Mouse (Mus musculus): Measurements from ENCODE around the gene Dlg4. TPM values are rescaled to one million over a fixed set of nuclear protein-coding genes. Genes with fewer than 3 reads are reported as not detected.

Gene Dlg4
- polyA plus RNA-seq, 1 experiment: 0.10 TPM

DNA sequence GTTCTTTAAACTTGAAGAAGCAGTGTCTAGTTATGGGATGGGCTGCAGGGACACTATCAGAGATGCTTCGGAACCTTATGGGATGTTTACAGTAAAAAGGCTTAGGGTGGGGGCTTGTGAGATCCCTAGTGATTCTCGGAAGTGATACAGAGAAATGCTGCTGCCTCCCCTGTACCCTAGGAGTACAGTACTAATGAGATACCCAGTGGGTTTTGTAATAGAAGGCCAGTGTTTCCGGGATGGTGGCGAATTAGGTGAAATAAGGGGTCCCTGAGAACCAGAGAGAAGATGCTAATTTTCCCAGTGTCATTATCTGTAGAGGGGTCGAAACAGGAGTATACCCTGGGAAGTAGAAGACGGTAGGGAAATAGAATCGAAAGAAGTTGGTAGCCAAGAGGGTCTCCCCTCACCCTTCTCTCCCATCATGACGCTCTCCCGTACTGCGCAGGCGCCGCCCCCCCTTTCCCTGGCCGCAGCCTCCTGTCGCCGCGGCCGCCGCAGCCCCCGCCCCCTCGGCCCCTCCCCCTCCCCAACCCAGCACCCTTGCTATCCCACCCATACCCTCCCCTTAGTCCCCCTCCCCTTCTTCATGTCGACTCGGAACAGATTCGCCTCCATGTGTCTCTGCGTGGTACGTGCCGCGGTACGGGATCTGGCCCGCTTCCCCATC is 6.9 kb downstream of the Dlg4 start:
- peaks cover 72% of the 10 kb centered on the region for H3K27me3 ChIP-seq (ENCODE audit: control insufficient read depth)
- peaks cover 32% of the 10 kb centered on the region for H3K4me1 ChIP-seq (ENCODE audit: control insufficient read depth)

DNA sequence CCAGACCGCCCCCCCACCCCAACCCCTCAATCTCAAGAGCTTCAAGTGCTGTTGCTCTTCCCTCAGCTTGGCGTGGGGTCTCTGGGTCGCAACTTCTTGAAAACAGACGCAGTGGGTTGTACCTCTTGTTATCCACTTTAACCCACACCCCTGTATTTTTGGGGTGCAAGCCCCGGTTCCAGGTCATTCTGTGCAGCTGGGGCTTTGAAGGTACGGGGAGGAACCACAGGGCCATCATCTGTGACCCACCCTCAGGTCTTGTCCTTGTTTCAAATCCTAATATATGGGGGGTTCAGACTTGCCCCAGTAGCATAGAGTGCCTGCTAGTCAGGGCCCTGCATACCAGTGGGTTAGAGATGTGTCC is 7.4 kb downstream of the Dlg4 start:
- Histone ChIP-seq H3K9me3 (ENCODE audit: control insufficient read depth, low read length) (peaks cover 3% of the 10 kb centered on the region; the same call in 1 of the 2 replicates), H3K36me3 (ENCODE audit: control insufficient read depth) (no peaks in the 10 kb centered on the region), H3K27me3 (ENCODE audit: control insufficient read depth) (peaks cover 75% of the 10 kb centered on the region), H3K4me3 (replicated peaks) (no peak overlapping the region), H3K4me1 (ENCODE audit: control insufficient read depth) (peaks cover 32% of the 10 kb centered on the region)
- no peak for TF ChIP-seq GATA1 (IDR thresholded peaks at IDR 0.05; ENCODE audit: low read length)
- TF ChIP-seq TAL1 (IDR thresholded peaks at IDR 0.05; ENCODE audit: low read length): no peak

More for the DNA sequence above, 6.9 kb downstream of the Dlg4 start:
- TF ChIP-seq TAL1 (IDR thresholded peaks at IDR 0.05; ENCODE audit: low read length) (no peak), GATA1 (IDR thresholded peaks at IDR 0.05; ENCODE audit: low read length) (no peak)
- Histone ChIP-seq H3K4me3 (replicated peaks) (no peak overlapping the region), H3K36me3 (ENCODE audit: control insufficient read depth) (no peaks in the 10 kb centered on the region), H3K9me3 (ENCODE audit: control insufficient read depth, low read length) (peaks cover 3% of the 10 kb centered on the region; the same call in 1 of the 2 replicates)

DNA sequence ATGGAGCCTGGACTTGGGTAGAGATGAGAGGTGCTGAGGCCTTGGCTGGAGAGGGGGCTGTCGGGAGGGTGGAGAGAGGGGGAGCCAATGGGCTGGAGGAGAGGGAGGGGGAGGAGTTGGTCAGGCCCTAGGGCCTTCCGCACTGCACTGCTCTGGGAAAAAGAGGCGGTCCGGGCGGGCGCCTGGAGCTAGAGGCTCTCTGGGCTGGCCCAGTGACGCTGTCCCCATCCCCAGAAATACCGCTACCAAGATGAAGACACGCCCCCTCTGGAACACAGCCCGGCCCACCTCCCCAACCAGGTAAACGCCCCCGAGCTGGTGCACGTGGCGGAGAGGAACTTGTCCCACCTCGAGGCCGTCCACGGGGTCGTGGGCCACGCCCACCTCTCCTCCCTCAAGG is 9.9 kb downstream of the Dlg4 start:
- Histone ChIP-seq H3K27me3 (ENCODE audit: control insufficient read depth) (peaks cover 74% of the 10 kb centered on the region), H3K4me3 (replicated peaks) (no peak overlapping the region), H3K9me3 (ENCODE audit: control insufficient read depth, low read length) (no peaks in the 10 kb centered on the region), H3K4me1 (ENCODE audit: control insufficient read depth) (peaks cover 16% of the 10 kb centered on the region), H3K36me3 (ENCODE audit: control insufficient read depth) (no peaks in the 10 kb centered on the region; the same call in 1 of the 2 replicates)
- TF ChIP-seq TAL1 (IDR thresholded peaks at IDR 0.05; ENCODE audit: low read length): no peak

- Histone ChIP-seq H3K9me3 (ENCODE audit: control insufficient read depth, low read length) (no peaks in the 10 kb centered on the region), H3K27me3 (ENCODE audit: control insufficient read depth) (peaks cover 67% of the 10 kb centered on the region), H3K4me3 (replicated peaks) (no peak overlapping the region), H3K4me1 (ENCODE audit: control insufficient read depth) (peaks cover 15% of the 10 kb centered on the region), H3K36me3 (ENCODE audit: control insufficient read depth) (no peaks in the 10 kb centered on the region; the same call in 1 of the 2 replicates)
- TF ChIP-seq TAL1 (IDR thresholded peaks at IDR 0.05; ENCODE audit: low read length): no peak
- no peak for TF ChIP-seq GATA1 (IDR thresholded peaks at IDR 0.05; ENCODE audit: low read length)
Measured at GRCm38 (mm10) chr11:70027397-70027796, 10.7 kb downstream of the Dlg4 start.

- peaks cover 55% of the 10 kb centered on the region for H3K27me3 ChIP-seq (ENCODE audit: control insufficient read depth)
- no peaks in the 10 kb centered on the region for H3K9me3 ChIP-seq (ENCODE audit: control insufficient read depth, low read length)
- H3K4me1 ChIP-seq (ENCODE audit: control insufficient read depth): peaks cover 15% of the 10 kb centered on the region
- H3K36me3 ChIP-seq (ENCODE audit: control insufficient read depth): no peaks in the 10 kb centered on the region; the same call in 1 of the 2 replicates
- H3K4me3 ChIP-seq (replicated peaks): no peak overlapping the region
- TF ChIP-seq GATA1 (IDR thresholded peaks at IDR 0.05; ENCODE audit: low read length) (no peak), TAL1 (IDR thresholded peaks at IDR 0.05; ENCODE audit: low read length) (no peak)
Measured at GRCm38 (mm10) chr11:70028401-70029129, 11.8 kb downstream of the Dlg4 start.

DNA sequence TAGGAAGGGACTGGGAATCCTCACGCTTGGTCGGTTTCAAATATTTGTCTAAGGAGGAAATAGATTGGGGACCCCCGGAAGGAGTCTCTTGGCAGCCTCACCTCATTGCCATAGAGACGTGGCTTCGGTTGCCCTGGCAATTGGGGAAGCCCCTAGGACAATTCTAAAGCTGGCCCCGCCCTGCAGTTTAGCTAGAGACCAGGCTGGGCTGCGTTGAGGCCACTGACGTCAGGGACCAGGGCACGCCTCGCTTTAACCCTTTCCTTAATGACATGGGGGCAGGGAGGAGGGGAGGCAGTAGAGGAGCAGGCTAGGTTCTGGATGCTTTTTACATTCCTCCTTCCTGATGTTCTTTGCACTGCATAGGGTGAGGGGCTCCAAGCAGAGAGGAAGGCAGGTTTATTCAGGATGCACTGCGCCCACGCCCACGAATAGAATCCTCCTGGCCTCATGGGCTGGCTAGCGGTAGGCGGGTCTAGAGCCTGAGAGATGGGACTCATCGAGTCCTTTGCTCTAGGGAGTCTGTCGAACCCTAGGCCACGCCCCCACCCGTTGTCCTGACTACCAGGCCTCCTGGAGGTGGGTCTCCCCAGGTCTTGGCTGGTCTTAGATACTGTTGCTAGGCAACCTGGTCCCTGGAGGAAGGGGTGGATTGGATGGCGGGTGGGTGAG is 12.5 kb downstream of the Dlg4 start:
- H3K4me3 ChIP-seq (replicated peaks): no peak overlapping the region
- TF ChIP-seq TAL1 (IDR thresholded peaks at IDR 0.05; ENCODE audit: low read length) (no peak), GATA1 (IDR thresholded peaks at IDR 0.05; ENCODE audit: low read length) (no peak)
- H3K27me3 ChIP-seq (ENCODE audit: control insufficient read depth): peaks cover 48% of the 10 kb centered on the region
- no peaks in the 10 kb centered on the region for H3K9me3 ChIP-seq (ENCODE audit: control insufficient read depth, low read length)
- no peaks in the 10 kb centered on the region; the same call in 1 of the 2 replicates for H3K36me3 ChIP-seq (ENCODE audit: control insufficient read depth)
- H3K4me1 ChIP-seq (ENCODE audit: control insufficient read depth): peaks cover 15% of the 10 kb centered on the region

GRCm38 (mm10) chr11:70029829-70030550 is 13.2 kb downstream of the Dlg4 start:
- TF ChIP-seq TAL1 (IDR thresholded peaks at IDR 0.05; ENCODE audit: low read length) (no peak), GATA1 (IDR thresholded peaks at IDR 0.05; ENCODE audit: low read length) (no peak)
- no peaks in the 10 kb centered on the region; the same call in 1 of the 2 replicates for H3K36me3 ChIP-seq (ENCODE audit: control insufficient read depth)

GRCm38 (mm10) chr11:70030651-70031320 is 14.0 kb downstream of the Dlg4 start:
- no peak for TF ChIP-seq GATA1 (IDR thresholded peaks at IDR 0.05; ENCODE audit: low read length)
- no peak for TF ChIP-seq TAL1 (IDR thresholded peaks at IDR 0.05; ENCODE audit: low read length)
- H3K36me3 ChIP-seq (ENCODE audit: control insufficient read depth): no peaks in the 10 kb centered on the region; the same call in 1 of the 2 replicates
- peaks cover 33% of the 10 kb centered on the region for H3K27me3 ChIP-seq (ENCODE audit: control insufficient read depth)
- H3K4me1 ChIP-seq (ENCODE audit: control insufficient read depth): peaks cover 15% of the 10 kb centered on the region
- H3K4me3 ChIP-seq (replicated peaks): no peak overlapping the region
- no peaks in the 10 kb centered on the region for H3K9me3 ChIP-seq (ENCODE audit: control insufficient read depth, low read length)

More at GRCm38 (mm10) chr11:70029829-70030550, 13.2 kb downstream of the Dlg4 start:
- Histone ChIP-seq H3K4me1 (ENCODE audit: control insufficient read depth) (peaks cover 15% of the 10 kb centered on the region), H3K4me3 (replicated peaks) (no peak overlapping the region), H3K9me3 (ENCODE audit: control insufficient read depth, low read length) (no peaks in the 10 kb centered on the region), H3K27me3 (ENCODE audit: control insufficient read depth) (peaks cover 41% of the 10 kb centered on the region)
